In the genomic region with DNA sequence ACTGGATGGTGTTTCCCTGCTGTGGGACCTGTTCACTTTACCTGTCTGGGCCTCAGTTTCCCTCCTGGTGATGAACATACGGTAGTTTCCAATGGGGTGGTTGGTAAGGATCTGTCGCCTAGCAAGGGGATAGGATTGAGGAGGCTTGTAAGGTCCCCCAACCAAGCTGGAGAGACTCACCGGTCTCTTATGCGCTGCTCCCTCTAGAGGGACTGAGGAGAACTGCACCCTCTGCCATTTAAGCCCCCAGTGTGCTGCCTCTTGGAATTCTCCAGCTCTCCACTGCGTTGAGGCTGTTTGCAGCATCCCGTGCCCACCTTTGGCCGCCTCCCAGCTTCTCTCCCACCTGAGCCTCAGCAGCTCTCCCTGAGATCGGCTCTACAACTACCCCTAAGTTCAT, we compare ENCODE assay signal across 11 mouse cellular contexts.
DNase-seq lines count a peak whose midpoint lies in the region; ATAC-seq lines count a peak whose summit lies in the region.
"Had no signal": no experiment of that assay in that cellular context is flagged by ENCODE, and none has a peak within 500 bp of the region (broad histone marks: within the 10 kb centered on the region; RNA-seq: fewer than 3 reads in every experiment).

No protein-coding gene starts in this region.

- no peak overlapping the region for H3K4me2 ChIP-seq in forebrain, embryonic 14.5 days (ENCODE audit: low read length)
- H3K4me2 ChIP-seq: heart, embryonic 15.5 days had no signal

- H3K27me3 ChIP-seq in forebrain, embryonic 14.5 days (replicated peaks; ENCODE audit: control insufficient read depth, insufficient read depth, low read length): no peaks in the 10 kb centered on the region
- no peaks in the 10 kb centered on the region for H3K27me3 ChIP-seq in forebrain, embryonic 10.5 days (ENCODE audit: poor library complexity, severe bottlenecking)
- H3K27me3 ChIP-seq: heart, embryonic 15.5 days; Patski had no signal

- DNase-seq in forebrain, embryonic 14.5 days (ENCODE audit: low spot score): peak; percentile 56
- DNase-seq in forebrain, embryonic 10.5 days (ENCODE audit: extremely low spot score, low spot score): no peak
- DNase-seq in right cerebral cortex, postnatal 14 days: peak; percentile 57
- DNase-seq in right cerebral cortex, adult 18-20 months: no peak
- DNase-seq in forelimb bud, embryonic 11.5 days (ENCODE audit: low read depth, low spot score): peak; percentile 54
- DNase-seq in retina, postnatal 7 days (ENCODE audit: low read depth, low spot score): peak; percentile 25
- no peak for DNase-seq in adrenal gland, adult (ENCODE audit: inconsistent age in 2 of 2, low spot score in 1 of 2)
- no peak for DNase-seq in urinary bladder, adult 2 months (ENCODE audit: low spot score)

- H3K27ac ChIP-seq in forebrain, embryonic 14.5 days (ENCODE audit: low read depth, low read length): no peak overlapping the region
- no peak overlapping the region for H3K27ac ChIP-seq in forebrain, embryonic 10.5 days
- H3K27ac ChIP-seq: heart, embryonic 15.5 days had no signal

- no peaks in the 10 kb centered on the region for H3K9me3 ChIP-seq in forebrain, embryonic 14.5 days (replicated peaks; ENCODE audit: control insufficient read depth, low read length)
- H3K9me3 ChIP-seq in forebrain, embryonic 10.5 days: no peaks in the 10 kb centered on the region
- H3K9me3 ChIP-seq: heart, embryonic 15.5 days had no signal

- no peaks in the 10 kb centered on the region for H3K36me3 ChIP-seq in forebrain, embryonic 14.5 days (ENCODE audit: control insufficient read depth, insufficient read depth, low read length)
- no peaks in the 10 kb centered on the region for H3K36me3 ChIP-seq in forebrain, embryonic 10.5 days (replicated peaks)
- H3K36me3 ChIP-seq: heart, embryonic 15.5 days had no signal

- WGBS in forebrain, embryonic 14.5 days: 46% methylated on average over 8 of the region's 8 CpGs
- WGBS in forebrain, embryonic 10.5 days: 52% methylated on average over 8 of the region's 8 CpGs

- H3K4me3 ChIP-seq in forebrain, embryonic 14.5 days (ENCODE audit: low read depth, low read length): no peak overlapping the region
- no peak overlapping the region for H3K4me3 ChIP-seq in forebrain, embryonic 10.5 days
- H3K4me3 ChIP-seq: heart, embryonic 15.5 days; megakaryocyte, embryonic 14.5 days had no signal

- peaks cover 7% of the 10 kb centered on the region for H3K4me1 ChIP-seq in forebrain, embryonic 14.5 days (ENCODE audit: control insufficient read depth, insufficient read depth, low read length)
- H3K4me1 ChIP-seq in forebrain, embryonic 10.5 days: peaks cover 16% of the 10 kb centered on the region
- H3K4me1 ChIP-seq: heart, embryonic 15.5 days; megakaryocyte, embryonic 14.5 days had no signal

- ATAC-seq in forebrain, embryonic 14.5 days: peak; percentile 13; the same call in 1 of the 2 replicates
- ATAC-seq: Patski had no signal

- H3K9ac ChIP-seq in forebrain, embryonic 14.5 days (ENCODE audit: low read length): no peak overlapping the region
- H3K9ac ChIP-seq: heart, embryonic 15.5 days had no signal

Comparison
In these comparisons a context has a peak if more than half of its experiments do, and no peak if none do; other contexts are left out.
1. DNase-seq: peak in forebrain, embryonic 14.5 days (single experiment), right cerebral cortex, postnatal 14 days (single experiment), forelimb bud, embryonic 11.5 days (single experiment) and retina, postnatal 7 days (single experiment); none in forebrain, embryonic 10.5 days (single experiment), right cerebral cortex, adult 18-20 months (single experiment), adrenal gland, adult (0 of 2) and urinary bladder, adult 2 months (single experiment).